Mouse (Mus musculus) activated CD4-positive, CD25-positive, alpha-beta regulatory T cell, adult 9 weeks (primary cell): Measurements from ENCODE around the gene Lrfn4. TPM values are rescaled to one million over a fixed set of nuclear protein-coding genes. Genes with fewer than 3 reads are reported as not detected.

ENCODE experiments used
- polyA plus RNA-seq: library from polyadenylated mRNA; unstranded; fragments of 100-300 nt; shearing (Covaris generic); gene quantifications from one replicate; pipeline ENCODE4 v1.2.1, GENCODE M21; 2017

The Lrfn4 gene
- not detected for polyA plus RNA-seq

DNA sequence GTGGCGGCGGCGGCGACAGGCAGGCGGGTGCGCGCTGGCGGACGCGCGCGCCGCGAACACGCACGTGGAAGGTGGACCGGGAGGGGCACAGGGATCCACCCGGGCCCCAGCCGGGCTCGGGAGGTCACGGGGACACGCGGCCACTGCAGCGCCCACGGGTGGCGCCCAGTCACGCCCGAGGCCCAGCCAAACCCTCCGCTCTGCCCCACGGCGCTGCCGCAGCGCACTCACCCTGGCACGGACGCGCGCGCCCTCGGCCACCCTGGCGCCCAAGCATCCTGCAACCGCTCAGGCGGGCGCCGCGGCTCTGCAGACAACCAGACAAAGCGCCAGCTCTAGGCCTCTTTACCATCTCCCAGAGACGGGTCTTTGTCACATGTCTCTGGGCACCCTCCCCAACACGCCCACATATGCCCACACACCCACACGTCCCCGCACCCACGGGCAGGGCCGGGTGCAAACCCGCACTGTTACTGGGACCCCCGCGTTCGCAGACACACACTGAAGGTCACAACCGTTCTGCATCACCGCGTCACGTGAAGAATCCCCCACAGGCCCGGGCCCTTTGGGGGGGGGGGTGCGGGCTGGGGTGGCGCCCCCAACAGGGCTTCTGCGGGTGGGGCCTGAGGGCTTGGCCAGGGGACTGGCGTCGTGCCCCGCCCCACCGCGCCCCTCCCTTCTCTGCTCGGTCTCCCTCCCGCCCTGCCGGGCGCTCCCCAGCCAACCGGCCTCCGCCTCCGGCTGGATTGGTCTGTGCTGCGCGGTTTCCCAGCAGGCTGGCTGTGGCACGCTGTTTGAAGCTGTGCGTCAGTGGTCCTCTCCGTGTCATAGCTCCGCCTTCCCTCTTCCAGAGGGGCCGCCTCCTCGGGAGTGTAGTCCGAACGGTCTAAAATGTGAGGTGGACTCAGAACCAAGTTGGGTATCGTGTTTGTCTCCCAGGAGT lies at the start of gene Lrfn4:
TSS of gene Lrfn4 (minus strand) at position 517 of the 943 bp plus-strand sequence.

DNA sequence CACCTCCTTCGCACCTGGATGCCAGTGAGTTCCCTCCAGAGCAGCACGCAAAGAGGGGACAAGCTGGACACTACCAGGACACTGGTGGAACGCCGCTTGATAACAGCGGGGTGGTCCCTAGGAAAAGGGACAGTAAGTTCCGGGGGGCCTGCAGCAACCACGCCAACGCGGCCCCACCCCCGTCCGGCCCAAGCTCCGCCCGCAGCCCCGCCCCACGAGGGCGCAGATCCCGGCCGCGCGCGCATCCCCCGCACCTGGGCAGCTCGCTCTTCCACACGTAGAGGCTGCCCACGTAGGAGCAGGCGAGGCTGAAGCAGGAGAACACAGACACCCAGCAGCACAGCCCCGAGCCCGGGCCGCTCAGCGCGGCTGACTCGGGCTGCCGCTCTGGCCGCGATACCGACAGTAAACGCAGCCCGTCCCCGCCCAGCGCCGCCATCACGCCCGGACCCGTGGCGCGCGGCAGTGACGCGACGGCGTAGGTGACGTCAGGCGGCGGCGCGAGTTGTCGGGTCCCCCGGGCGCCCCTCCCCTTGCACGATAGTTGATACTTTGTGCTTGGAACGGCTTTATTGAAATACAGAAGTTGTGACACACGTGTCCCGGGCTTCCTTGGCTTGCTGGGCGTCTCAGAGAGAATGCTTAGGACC lies 9.8 kb upstream of the Lrfn4 start, which contains the start of gene Rce1:
TSS of gene Rce1 (minus strand) at position 463 of the 650 bp plus-strand sequence.

Other genes with a start within 250 kb of the Lrfn4 start
- gene Kdm2a, start 217.4 kb downstream of the Lrfn4 start, polyA plus RNA-seq: 48.9 TPM
- gene Rhod, start 176.2 kb downstream of the Lrfn4 start, polyA plus RNA-seq: 5.5 TPM
- gene Syt12, start 138.2 kb downstream of the Lrfn4 start, polyA plus RNA-seq: not detected
- not detected for gene 2010003K11Rik, start 117.1 kb downstream of the Lrfn4 start, polyA plus RNA-seq
- 3.7 TPM for gene Pcx, start 105.2 kb downstream of the Lrfn4 start, polyA plus RNA-seq
- gene Rce1, start 10.0 kb upstream of the Lrfn4 start, polyA plus RNA-seq: 54.1 TPM
- not detected for gene Gm960, start 83.0 kb upstream of the Lrfn4 start, polyA plus RNA-seq
- gene Sptbn2, start 95.5 kb upstream of the Lrfn4 start, polyA plus RNA-seq: 1.3 TPM
- gene Rbm4b, start 140.8 kb upstream of the Lrfn4 start, polyA plus RNA-seq: 53.1 TPM
- 62.0 TPM for gene Rbm4, start 178.2 kb upstream of the Lrfn4 start, polyA plus RNA-seq
- gene Gm21992, start 195.9 kb upstream of the Lrfn4 start, polyA plus RNA-seq: 52.8 TPM
- 98.3 TPM for gene Rbm14, start 196.0 kb upstream of the Lrfn4 start, polyA plus RNA-seq
- 213 TPM for gene Ccs, start 223.7 kb upstream of the Lrfn4 start, polyA plus RNA-seq
- 0.28 TPM for gene Ccdc87, start 223.7 kb upstream of the Lrfn4 start, polyA plus RNA-seq
- 7.4 TPM for gene Ctsf, start 239.5 kb upstream of the Lrfn4 start, polyA plus RNA-seq